Mouse (Mus musculus) c-Kit-positive CD71-positive TER-119-negative erythroid progenitor cells, embryonic 14.5 days (primary cell): ENCODE results near the gene Ppfia3.
"Not testable (repeated sequence)": the region's sequence is repeated elsewhere in the genome, so short reads cannot be mapped to it uniquely, and the experiment has no call there.

ENCODE experiments used
- DNase-seq: peaks from one replicate; pipeline ENCODE4 v3.0.0-alpha.2; 2013; ENCODE audit warnings: low read depth

Gene Ppfia3

GRCm38 (mm10) chr7:45386077-45386476 is 19.3 kb upstream of the Ppfia3 start:
- DNase-seq: no peak

- no peak for DNase-seq
Observed at GRCm38 (mm10) chr7:45376057-45376456, 9.2 kb upstream of the Ppfia3 start.

GRCm38 (mm10) chr7:45374620-45375019 is 7.8 kb upstream of the Ppfia3 start:
- DNase-seq: no peak

GRCm38 (mm10) chr7:45372371-45372770 is 5.6 kb upstream of the Ppfia3 start:
- no peak for DNase-seq

- DNase-seq: peak; percentile 90
Observed at GRCm38 (mm10) chr7:45370475-45371311, 3.9 kb upstream of the Ppfia3 start, which contains the start of gene Lin7b. Lin7b (minus strand) TSS chr7:45370583.

- no peak for DNase-seq
Observed at GRCm38 (mm10) chr7:45369836-45370474, 3.1 kb upstream of the Ppfia3 start.

GRCm38 (mm10) chr7:45369022-45369745 is 2.4 kb upstream of the Ppfia3 start:
- no peak for DNase-seq

GRCm38 (mm10) chr7:45368178-45368577 is 1.4 kb upstream of the Ppfia3 start:
- DNase-seq: no peak

GRCm38 (mm10) chr7:45367020-45367880 is 431 bp upstream of the Ppfia3 start:
- DNase-seq: peak; percentile 91

- no peak for DNase-seq
Observed at GRCm38 (mm10) chr7:45365742-45366651, 822 bp downstream of the Ppfia3 start.

- DNase-seq: no peak
Observed at GRCm38 (mm10) chr7:45363983-45364382, 2.8 kb downstream of the Ppfia3 start.

- DNase-seq: peak; percentile 74
Observed at GRCm38 (mm10) chr7:45362801-45363200, 4.0 kb downstream of the Ppfia3 start.

GRCm38 (mm10) chr7:45361243-45361804 is 5.5 kb downstream of the Ppfia3 start:
- DNase-seq: peak; percentile 73

GRCm38 (mm10) chr7:45360404-45361125 is 6.3 kb downstream of the Ppfia3 start:
- no peak for DNase-seq

- DNase-seq: not testable (repeated sequence)
Observed at GRCm38 (mm10) chr7:45359081-45359480, 7.7 kb downstream of the Ppfia3 start.

GRCm38 (mm10) chr7:45356087-45356486 is 10.7 kb downstream of the Ppfia3 start:
- no peak for DNase-seq

- DNase-seq: no peak
Observed at GRCm38 (mm10) chr7:45355318-45356020, 11.3 kb downstream of the Ppfia3 start.

GRCm38 (mm10) chr7:45353041-45353440 is 13.8 kb downstream of the Ppfia3 start:
- no peak for DNase-seq

GRCm38 (mm10) chr7:45346905-45347304 is 19.9 kb downstream of the Ppfia3 start:
- DNase-seq: no peak
